Mouse (Mus musculus) heart, embryonic 13.5 days (tissue): ENCODE data around the gene Plppr5. TPM values are rescaled to one million over a fixed set of nuclear protein-coding genes. Genes with fewer than 3 reads are reported as not detected.

ENCODE experiments used
- polyA plus RNA-seq: library from polyadenylated mRNA; unstranded; fragments of >200 nt; fragmentation: Nextera tagmentation; extraction: Ambion mirVana; gene quantifications from 2 replicates; pipeline ENCODE4 v1.2.1, GENCODE M21; 2015

The Plppr5 gene
- polyA plus RNA-seq, 1 experiment from 2014 or later, result 2.7 TPM

Other genes starting within 250 kb of the Plppr5 start
- gene Plppr4, start 214.0 kb upstream of the Plppr5 start, polyA plus RNA-seq, result 0.68 and 0.79 TPM in 2 replicates